Mouse (Mus musculus) T-helper 1 cell (primary cell): Measurements from ENCODE around the gene Luc7l3.

Experiments used
- in situ Hi-C: fragments of 300-600 bp; cut with MboI, MseI; formaldehyde crosslinking; loops from one replicate; pipeline ENCODE4 v1.15.1; 2025; ENCODE audit warnings: high pct_unique_total_duplicates

Luc7l3 gene

DNA sequence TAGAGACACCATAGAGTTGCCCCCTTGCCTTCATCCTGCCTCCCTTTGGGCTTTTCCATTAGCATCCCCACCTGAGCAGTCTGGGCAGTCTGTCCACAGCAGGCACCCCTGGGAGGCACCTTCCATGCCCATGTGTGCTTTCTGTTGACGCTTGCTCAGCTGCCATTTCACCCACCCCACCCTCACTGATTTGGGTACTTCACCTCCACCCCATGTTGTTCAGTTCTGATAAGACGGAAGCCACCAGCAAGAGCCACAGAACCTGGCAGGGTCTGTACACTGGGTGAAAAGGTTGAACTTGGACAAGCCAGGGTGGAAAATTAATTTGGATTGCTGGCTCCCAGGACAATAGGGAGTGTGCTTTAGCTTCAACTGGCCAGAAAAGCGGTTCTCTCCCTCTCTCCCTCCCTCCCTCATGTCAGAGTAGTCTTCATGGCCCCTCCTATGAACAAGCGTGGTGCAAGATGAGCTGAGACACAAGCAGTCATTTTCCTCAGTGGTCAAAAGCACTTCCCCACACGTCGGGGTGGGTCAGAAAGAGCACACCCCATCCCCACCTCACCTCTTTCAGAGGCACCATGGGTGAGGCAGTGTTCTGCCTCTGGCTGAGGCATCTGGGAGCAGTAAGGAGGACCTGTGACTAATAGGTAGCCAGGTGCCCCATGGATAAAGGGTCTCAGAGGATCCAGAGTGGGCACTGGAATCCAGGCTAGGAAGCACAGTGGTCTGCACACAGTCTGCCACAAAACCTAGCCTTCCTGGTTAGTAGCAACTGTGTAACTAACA, 60.0 kb downstream of the Luc7l3 start:
- in situ Hi-C loops: no loop called here

DNA sequence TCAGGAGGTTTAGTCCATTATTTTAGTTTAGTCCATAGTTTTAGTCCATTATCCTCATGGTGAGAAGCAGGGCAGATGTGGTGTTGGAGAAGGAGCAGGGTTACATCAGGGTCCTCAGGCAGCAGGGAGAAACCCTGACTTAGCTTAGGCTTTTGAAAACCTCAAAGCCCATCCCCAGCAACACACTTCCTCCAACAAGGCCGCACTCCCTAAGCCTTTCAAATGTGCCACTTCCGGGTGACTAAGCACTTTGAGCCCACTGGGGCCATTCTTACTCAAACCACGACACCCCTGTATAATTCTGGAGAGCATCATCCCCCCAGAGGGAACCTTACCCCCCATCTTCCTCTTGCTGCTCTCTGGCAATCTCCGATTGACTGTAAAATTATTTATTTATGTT, 62.0 kb downstream of the Luc7l3 start:
- in situ Hi-C loops: no loop called here

DNA sequence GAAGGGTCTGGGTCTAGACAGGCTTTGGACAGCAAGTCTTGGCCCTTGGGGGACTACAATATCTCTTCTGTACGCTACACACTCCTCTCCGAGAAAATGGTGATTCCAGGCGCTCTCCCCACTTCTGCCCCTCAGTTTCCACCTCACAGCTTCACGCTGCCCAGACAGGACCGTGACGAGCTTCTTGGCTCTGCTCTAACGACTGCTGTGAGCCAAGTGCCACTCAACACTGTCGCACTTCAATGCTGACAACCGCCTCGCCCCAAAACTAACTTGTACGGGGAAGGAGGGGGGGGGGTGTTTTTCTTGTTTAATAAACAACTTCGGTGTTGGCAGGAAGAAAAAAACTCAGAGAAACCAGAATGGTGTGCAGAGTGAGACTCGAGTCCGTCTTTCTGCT, 63.8 kb downstream of the Luc7l3 start:
- in situ Hi-C loops: no loop called here

DNA sequence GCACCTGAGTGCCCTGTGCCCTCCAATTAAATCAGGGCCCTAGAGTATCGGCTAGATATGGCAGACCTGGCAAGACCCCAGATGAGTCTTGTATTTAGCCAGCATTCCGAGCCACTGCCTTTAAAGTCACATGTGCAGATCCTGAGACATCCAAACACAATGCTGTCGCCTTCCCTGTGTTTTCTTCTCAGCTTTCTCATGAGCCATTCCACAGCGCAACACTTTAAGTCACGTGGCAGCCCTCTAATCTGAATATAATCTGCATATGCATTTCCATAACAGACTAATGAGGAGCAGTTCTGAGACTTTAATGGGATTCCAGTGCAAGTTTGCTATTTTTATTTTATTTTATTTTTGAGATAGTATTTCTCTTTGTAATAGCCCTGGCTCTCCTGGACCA, 66.1 kb downstream of the Luc7l3 start:
- in situ Hi-C loops: no loop called here

DNA sequence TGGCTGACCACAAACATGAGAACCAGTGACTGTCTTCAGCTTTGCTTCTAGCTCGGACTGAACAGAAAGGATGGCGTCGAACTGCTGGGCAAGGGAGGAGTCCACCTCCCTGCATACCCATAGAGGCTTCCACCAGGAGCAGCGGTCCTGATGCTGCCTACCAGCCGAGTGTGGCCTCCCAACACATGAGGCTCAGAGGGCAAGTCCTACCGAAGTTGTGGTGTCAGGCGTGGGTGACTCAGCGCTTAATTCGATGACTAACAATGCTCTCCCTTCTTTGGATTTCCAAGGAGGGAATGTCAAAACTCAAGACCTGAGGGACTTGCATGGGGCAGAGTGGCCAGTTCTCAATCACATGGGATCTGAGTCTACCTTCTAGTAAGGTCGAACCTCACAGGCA, 68.1 kb downstream of the Luc7l3 start:
- in situ Hi-C loops: no loop called here

DNA sequence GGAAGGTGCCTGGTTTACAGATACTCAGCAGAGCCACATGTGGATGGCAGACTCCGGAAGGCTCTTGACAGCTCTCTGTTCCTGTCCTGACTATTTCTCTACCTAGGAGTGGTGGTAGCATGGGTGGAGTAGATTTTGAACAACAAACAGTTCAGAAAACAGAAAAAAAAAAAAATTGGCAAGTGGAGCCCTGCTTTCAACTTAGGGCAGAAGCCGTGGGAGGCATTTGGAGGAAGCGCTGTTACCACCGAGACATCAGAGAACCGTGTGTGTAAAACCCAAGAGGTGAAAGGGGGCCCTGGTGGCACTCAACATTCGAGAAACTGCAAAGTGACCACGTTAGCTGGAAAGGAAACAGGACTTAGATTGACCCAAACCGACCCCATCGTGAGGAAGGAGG, 68.6 kb downstream of the Luc7l3 start:
- in situ Hi-C loops: no loop called here

DNA sequence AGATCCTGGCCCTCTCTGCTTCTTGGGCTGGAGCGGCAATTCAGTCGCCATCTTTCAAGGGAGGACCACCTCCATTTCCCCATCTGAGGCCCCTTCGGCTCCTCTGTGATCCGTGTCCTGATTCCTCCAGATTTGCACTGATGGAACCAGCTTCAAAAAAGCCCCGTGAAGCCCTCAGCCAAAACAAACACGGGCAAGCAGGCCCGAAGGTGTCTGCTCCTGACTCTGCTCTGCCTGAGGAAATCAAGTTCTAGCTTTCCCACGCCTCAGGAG, 75.1 kb downstream of the Luc7l3 start:
- in situ Hi-C loops: no loop called here

DNA sequence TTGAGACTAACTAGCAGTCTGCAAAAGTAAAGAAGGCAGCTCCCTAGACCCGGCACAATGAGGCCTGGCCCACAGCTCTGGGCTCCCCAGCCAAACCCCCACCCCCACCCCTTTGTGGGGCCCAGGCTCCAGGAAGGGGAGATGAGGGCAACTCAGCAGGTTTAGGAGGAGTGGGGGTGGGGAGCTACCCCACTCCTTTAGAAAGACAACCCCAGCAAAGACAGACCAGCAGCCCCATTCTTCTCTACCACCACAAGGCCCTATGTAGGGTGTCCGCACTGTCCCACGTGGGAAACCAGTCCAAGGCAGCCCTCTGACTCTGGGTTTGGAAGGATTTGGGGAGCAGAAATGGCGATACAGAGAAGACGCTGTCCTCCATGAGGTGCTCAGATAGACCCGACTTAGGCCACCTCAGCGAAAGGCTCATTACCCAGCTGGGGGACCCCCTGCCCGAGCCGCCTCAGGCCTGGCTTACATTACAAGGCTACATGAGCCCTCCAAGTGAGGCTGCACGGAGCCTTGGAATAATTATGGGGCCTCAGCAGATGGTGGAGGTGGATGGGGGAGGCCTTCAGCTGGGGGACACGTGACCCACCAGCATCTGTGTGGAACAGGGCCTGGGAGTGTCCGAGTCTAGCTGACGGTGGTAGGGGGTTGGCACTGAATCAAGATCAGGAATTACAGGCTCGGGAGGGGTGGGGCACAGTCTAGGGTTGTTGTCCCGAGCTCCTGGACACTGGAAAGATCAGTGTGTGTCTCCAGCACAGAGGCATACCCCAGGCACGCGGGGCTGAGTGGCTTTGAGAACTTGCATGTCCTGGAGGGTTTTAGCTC, 75.6 kb downstream of the Luc7l3 start, which contains the start of gene Wfikkn2:
Wfikkn2 (minus strand) TSS at position 51 of the 834 bp plus-strand sequence.
- in situ Hi-C loops: no loop called here

DNA sequence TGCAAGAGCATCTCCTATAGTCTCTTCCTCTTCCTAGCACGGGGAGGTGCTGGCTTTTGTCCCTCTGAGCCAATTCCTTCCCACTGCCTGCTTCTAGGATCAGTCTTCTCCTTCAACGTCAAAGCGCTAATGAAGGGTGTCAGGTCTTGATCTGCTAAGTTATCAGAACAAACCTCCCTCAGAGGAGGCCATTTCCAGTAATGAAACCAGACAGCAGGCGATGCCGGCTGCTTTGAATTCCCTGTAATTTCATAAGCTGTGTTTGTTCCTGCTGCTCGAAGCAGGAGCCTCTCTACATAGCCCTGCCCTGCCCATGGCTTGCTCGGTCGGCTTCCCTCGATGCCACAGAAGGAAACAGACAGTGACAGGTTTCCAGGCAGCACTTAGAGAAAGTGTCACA, 77.4 kb downstream of the Luc7l3 start:
- in situ Hi-C loops: no loop called here

DNA sequence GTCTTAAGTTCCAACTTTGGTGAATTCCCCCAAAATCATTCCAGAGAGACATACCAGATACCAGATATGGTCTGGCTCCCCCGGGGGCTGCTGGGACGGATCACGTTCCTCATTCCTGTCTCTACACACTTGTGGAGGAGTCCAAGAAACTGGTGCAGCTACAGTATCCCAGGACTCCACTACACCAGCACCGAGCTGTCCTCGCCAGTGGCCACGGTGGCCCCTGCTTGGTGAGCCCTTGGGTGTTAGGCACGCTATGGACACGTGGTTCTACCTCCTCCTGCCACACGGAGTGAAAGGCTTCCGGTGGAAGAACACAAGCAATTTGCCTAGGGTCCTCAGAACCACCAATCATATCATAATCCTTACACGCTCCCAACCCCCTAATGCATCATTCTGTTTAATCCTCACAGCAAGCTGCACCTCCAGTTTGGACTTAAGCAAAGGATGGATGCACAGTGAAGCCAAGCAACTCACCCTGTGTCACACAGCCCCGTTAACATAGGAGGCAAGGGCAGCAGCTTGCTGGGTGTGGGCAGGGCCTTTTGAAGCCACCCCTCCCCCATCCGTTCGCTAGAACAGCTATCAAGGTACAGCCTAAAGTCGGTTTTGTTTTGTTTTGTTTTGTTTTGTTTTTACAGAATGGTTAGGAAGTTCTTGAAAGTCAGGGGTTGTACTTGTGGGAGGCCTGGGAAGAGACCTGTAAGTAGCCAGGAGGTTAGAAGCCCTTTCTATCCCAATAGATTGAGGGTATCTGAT, 78.2 kb downstream of the Luc7l3 start:
- in situ Hi-C loops: no loop called here

DNA sequence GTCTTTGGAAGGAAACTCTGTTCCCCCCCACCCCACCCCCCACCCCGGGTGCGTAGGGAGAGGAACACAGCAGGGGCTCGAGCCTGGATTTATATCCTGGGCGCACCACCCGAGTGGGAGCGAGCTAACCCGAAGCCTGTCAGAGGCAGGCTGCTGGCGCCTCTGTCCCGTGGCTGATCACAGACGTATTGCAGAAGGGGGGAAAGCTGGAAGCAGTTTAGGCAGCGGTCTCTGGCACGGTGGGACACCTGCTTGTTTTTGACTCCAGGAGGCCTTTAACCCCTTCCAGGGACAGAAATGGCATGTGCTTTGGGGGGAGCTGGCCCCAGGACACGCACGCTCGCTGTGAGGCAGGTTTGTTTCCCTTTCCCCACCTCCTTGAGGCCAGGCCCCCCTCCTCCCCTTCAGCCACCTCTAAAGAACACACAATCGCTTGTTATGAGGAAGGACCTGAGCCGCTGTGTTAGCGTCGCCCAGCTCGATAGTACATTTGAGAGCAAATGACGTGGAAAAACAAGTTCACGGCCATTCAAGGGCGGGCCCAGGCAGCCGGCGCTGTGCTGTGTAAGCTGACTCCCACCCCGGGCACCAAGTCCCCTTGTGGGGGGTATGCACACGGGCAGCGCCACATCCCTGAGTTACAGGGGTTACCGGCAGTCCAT, 78.9 kb downstream of the Luc7l3 start:
- in situ Hi-C loops: no loop called here

DNA sequence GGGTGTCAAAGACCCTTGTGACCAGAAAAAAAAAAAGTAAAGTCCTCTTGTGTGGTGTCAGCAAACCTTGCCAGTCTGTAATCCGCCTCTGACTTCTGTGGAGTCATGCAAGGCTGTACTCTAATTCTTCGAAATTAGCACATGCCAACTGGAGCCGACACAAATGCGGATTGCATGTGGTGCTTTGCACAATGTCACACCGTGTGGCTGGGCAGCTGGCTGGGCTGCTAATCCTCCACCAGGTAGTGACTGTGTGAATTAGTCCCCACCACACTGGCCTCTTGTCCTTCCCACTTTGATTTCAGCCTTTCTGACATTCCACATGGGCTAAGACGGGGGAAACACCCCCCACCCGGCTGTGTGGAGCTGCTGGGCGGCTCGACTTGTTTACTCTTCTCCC, 82.1 kb downstream of the Luc7l3 start:
- in situ Hi-C loops: loop anchor here (5.0 kb wide), 1 partner anchor 33 kb away; no protein-coding TSS in a partner anchor

DNA sequence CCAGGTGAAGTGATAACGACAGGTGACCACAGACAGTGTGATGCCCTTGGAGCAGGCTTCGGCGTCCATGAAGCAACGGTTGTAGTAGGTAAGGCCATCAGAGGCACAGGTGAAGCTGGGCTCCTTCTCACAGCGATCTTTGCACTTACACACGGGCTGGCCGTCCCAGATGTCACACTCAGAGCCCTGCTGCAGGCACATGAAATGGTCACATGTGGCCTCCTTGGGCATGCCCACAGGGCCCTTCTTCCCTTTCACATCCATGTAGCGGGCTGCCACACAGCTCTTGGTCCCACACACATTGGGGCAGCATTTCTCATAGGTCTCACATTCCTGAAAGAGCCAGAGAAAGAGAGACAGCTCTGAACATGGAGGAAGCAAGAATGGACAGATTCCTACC, 83.0 kb downstream of the Luc7l3 start:
- in situ Hi-C loops: loop anchor here (5.0 kb wide), 1 partner anchor 34 kb away; no protein-coding TSS in a partner anchor
